In genomic region chr5:125533225-125533900, GRCm38 (mm10) we compare ENCODE assay signal across 9 mouse cellular contexts. TPM values are rescaled to one million over a fixed set of nuclear protein-coding genes. Genes with fewer than 3 reads are reported as not detected.
DNase-seq lines count a peak whose midpoint lies in the region; ATAC-seq and TF ChIP-seq lines count a peak whose summit lies in the region.
"Had no signal": no experiment of that assay in that cellular context is flagged by ENCODE, and none has a peak within 500 bp of the region (broad histone marks: within the 10 kb centered on the region; RNA-seq: fewer than 3 reads in every experiment).

No protein-coding gene starts in this region.

- H3K9me3 ChIP-seq in kidney, embryonic 15.5 days (replicated peaks), result no peaks in the 10 kb centered on the region
- H3K9me3 ChIP-seq in forebrain, embryonic 10.5 days, result no peaks in the 10 kb centered on the region
- no peaks in the 10 kb centered on the region for H3K9me3 ChIP-seq in liver, embryonic 12.5 days (replicated peaks)

- DNase-seq in kidney, adult 18-20 months, result no peak
- DNase-seq in forebrain, embryonic 10.5 days (ENCODE audit: extremely low spot score, low spot score), result peak; percentile 36
- DNase-seq in left cerebral cortex, adult 2 months (ENCODE audit: extremely low spot score in 1 of 2, low spot score in 2 of 2), result peak; percentile 55 to 61
- DNase-seq in right cerebral cortex, adult 2 months (ENCODE audit: low spot score in 2 of 2), result peak; percentile 63 to 73
- DNase-seq in thymus, postnatal 25 days, result no peak

- peaks cover 81% of the 10 kb centered on the region for H3K27me3 ChIP-seq in kidney, embryonic 15.5 days
- H3K27me3 ChIP-seq in forebrain, embryonic 10.5 days (ENCODE audit: poor library complexity, severe bottlenecking), result peaks cover 84% of the 10 kb centered on the region
- H3K27me3 ChIP-seq in liver, embryonic 12.5 days (replicated peaks), result peaks cover 83% of the 10 kb centered on the region

- H3K9ac ChIP-seq in kidney, embryonic 15.5 days, result 0 out of 2 replicates have a peak overlapping the region, but pooled peaks have one; percentile 29
- H3K9ac ChIP-seq in liver, embryonic 12.5 days, result no peak overlapping the region

- TF ChIP-seq CTCF in left cerebral cortex, adult 2 months (IDR thresholded peaks at IDR 0.05), result no peak

- no peak for ATAC-seq in kidney, embryonic 15.5 days (replicated peaks; ENCODE audit: low FRiP score)
- no peak for ATAC-seq in liver, embryonic 12.5 days
- ATAC-seq in erythroid progenitor cell, adult 5-6 weeks (replicated peaks; ENCODE audit: low FRiP score, poor library complexity, severe bottlenecking), result no peak

- peaks cover 36% of the 10 kb centered on the region for H3K4me1 ChIP-seq in kidney, embryonic 15.5 days
- H3K4me1 ChIP-seq in forebrain, embryonic 10.5 days, result peaks cover 45% of the 10 kb centered on the region
- no peaks in the 10 kb centered on the region; the same call in 1 of the 2 replicates for H3K4me1 ChIP-seq in liver, embryonic 12.5 days

- no peak overlapping the region for H3K27ac ChIP-seq in kidney, embryonic 15.5 days
- peak overlapping the region; percentile 76; the same call in 1 of the 2 replicates for H3K27ac ChIP-seq in forebrain, embryonic 10.5 days
- peak overlapping the region; percentile 94 for H3K27ac ChIP-seq in left cerebral cortex, adult 2 months
- no peak overlapping the region for H3K27ac ChIP-seq in liver, embryonic 12.5 days

- peak overlapping the region; percentile 59 for H3K4me3 ChIP-seq in kidney, embryonic 15.5 days (replicated peaks)
- peak overlapping the region; percentile 60 for H3K4me3 ChIP-seq in forebrain, embryonic 10.5 days
- H3K4me3 ChIP-seq in left cerebral cortex, adult 2 months, result peak overlapping the region; percentile 82
- no peak overlapping the region for H3K4me3 ChIP-seq in liver, embryonic 12.5 days

- no peaks in the 10 kb centered on the region for H3K36me3 ChIP-seq in kidney, embryonic 15.5 days
- no peaks in the 10 kb centered on the region for H3K36me3 ChIP-seq in forebrain, embryonic 10.5 days (replicated peaks)
- H3K36me3 ChIP-seq in liver, embryonic 12.5 days, result no peaks in the 10 kb centered on the region
- H3K36me3 ChIP-seq: G1E had no signal

- intact Hi-C loops in left cerebral cortex, adult 2 months (cut with DNase I), result loop anchor here (1.0 to 10.0 kb wide), 9 partner anchors 45 to 804 kb away; no protein-coding TSS in a partner anchor

- WGBS in kidney, embryonic 15.5 days, result 1% methylated on average over 24 of the region's 24 CpGs
- WGBS in forebrain, embryonic 10.5 days, result 1% methylated on average over 24 of the region's 24 CpGs
- 4% methylated on average over 24 of the region's 24 CpGs for WGBS in liver, embryonic 12.5 days (ENCODE audit: insufficient replicate concordance)

- peak overlapping the region; percentile 86 for H3K4me2 ChIP-seq in kidney, embryonic 15.5 days
- H3K4me2 ChIP-seq in liver, embryonic 12.5 days, result no peak overlapping the region

RNA-seq across cellular contexts. Expression of gene Tmem132b, which starts 1.8 kb away (rescaled TPM):
- polyA plus RNA-seq in kidney, embryonic 15.5 days (2015; fragmentation: Nextera tagmentation; extraction: Ambion mirVana), result 0.32 and 0.36 TPM in 2 replicates
- 0.20 and 0.27 TPM in 2 replicates for polyA plus RNA-seq in forebrain, embryonic 10.5 days (2016; fragmentation: Nextera tagmentation; extraction: Ambion mirVana)
- 100 to 1,000 TPM; 135 to 141 TPM for total RNA-seq in left cerebral cortex, adult 2 months (2021)
- 0.02 and 0.08 TPM in 2 replicates for polyA plus RNA-seq in liver, embryonic 12.5 days (2016; fragmentation: Nextera tagmentation; extraction: Ambion mirVana)
- total RNA-seq in erythroid progenitor cell, adult 5-6 weeks (2015; ENCODE audit: low replicate concordance), result not detected in 2 replicates
- not detected in 2 replicates for total RNA-seq in erythroid progenitor cell, adult 5-6 weeks (2017; ENCODE audit: low replicate concordance)
- polyA plus RNA-seq: G1E had no signal

RNA-seq across cellular contexts. Expression of gene Aacs, which starts 57.7 kb away (rescaled TPM):
- 36.0 and 40.7 TPM in 2 replicates for polyA plus RNA-seq in kidney, embryonic 15.5 days (2015; fragmentation: Nextera tagmentation; extraction: Ambion mirVana)
- polyA plus RNA-seq in forebrain, embryonic 10.5 days (2016; fragmentation: Nextera tagmentation; extraction: Ambion mirVana), result 58.5 and 58.6 TPM in 2 replicates
- 10 to 100 TPM; 43.7 to 48.0 TPM for total RNA-seq in left cerebral cortex, adult 2 months (2021)
- 24.7 and 25.1 TPM in 2 replicates for polyA plus RNA-seq in liver, embryonic 12.5 days (2016; fragmentation: Nextera tagmentation; extraction: Ambion mirVana)
- 6.5 and 13.4 TPM in 2 replicates for total RNA-seq in erythroid progenitor cell, adult 5-6 weeks (2015; ENCODE audit: low replicate concordance)
- 1.2 and 7.1 TPM in 2 replicates for total RNA-seq in erythroid progenitor cell, adult 5-6 weeks (2017; ENCODE audit: low replicate concordance)

Comparison
In these comparisons a context has a peak if more than half of its experiments do, and no peak if none do; other contexts are left out.
1. H3K27ac ChIP-seq: peak in forebrain, embryonic 10.5 days (single experiment) and left cerebral cortex, adult 2 months (single experiment); none in kidney, embryonic 15.5 days (single experiment) and liver, embryonic 12.5 days (single experiment).
2. DNase-seq: peak in forebrain, embryonic 10.5 days (single experiment), left cerebral cortex, adult 2 months (2 of 2) and right cerebral cortex, adult 2 months (2 of 2); none in kidney, adult 18-20 months (single experiment) and thymus, postnatal 25 days (single experiment).